Mouse (Mus musculus) hindbrain, embryonic 16.5 days (tissue): ENCODE measurements around the gene Tmem132a. TPM values are rescaled to one million over a fixed set of nuclear protein-coding genes. Genes with fewer than 3 reads are reported as not detected.

Experiments used
- ATAC-seq: fragments of 200-750 bp; cut with Nextera tagmentation; 2 replicates; pipeline ENCODE4 v1.8.0; 2017; ENCODE audit warnings: moderate TSS enrichment, moderate library complexity
- H3K27ac ChIP-seq: fragments of 300-500 bp; sonication (generic); 2 replicates; pipeline ENCODE4 v1.5.1; 2014; ENCODE audit warnings: low read depth, mild to moderate bottlenecking, control low read depth, low read length, moderate library complexity
- H3K27me3 ChIP-seq: fragments of 300-500 bp; sonication (generic); replicated peaks from 2 replicates; pipeline ENCODE4 v1.6.1; 2014; ENCODE audit warnings: low read length; ENCODE audit not compliant: control insufficient read depth, insufficient read depth
- H3K36me3 ChIP-seq: fragments of 300-500 bp; sonication (generic); 2 replicates; pipeline ENCODE4 v1.6.1; 2014; ENCODE audit warnings: mild to moderate bottlenecking, low read length, moderate library complexity, mixed read lengths; ENCODE audit not compliant: control insufficient read depth, insufficient read depth
- H3K4me1 ChIP-seq: fragments of 300-500 bp; sonication (generic); 2 replicates; pipeline ENCODE4 v1.6.1; 2014; ENCODE audit warnings: low read depth, low read length; ENCODE audit not compliant: control insufficient read depth, insufficient read depth
- H3K4me2 ChIP-seq: fragments of 300-500 bp; sonication (generic); 2 replicates; pipeline ENCODE4 v1.6.1; 2014; ENCODE audit warnings: mild to moderate bottlenecking, low read length, control low read depth, moderate library complexity
- H3K4me3 ChIP-seq: fragments of 300-500 bp; sonication (generic); 2 replicates; pipeline ENCODE4 v1.5.1; 2014; ENCODE audit warnings: mild to moderate bottlenecking, low read length, control low read depth, moderate library complexity
- H3K9ac ChIP-seq: fragments of 300-500 bp; sonication (generic); 2 replicates; pipeline ENCODE4 v1.6.1; 2014; ENCODE audit warnings: low read depth, mild to moderate bottlenecking, control low read depth, low read length, moderate library complexity
- H3K9me3 ChIP-seq: fragments of 300-500 bp; sonication (generic); 2 replicates; pipeline ENCODE4 v1.6.1; 2014; ENCODE audit warnings: mild to moderate bottlenecking, low read length, moderate library complexity; ENCODE audit not compliant: control insufficient read depth
- WGBS: fragments of 180-500 bp; shearing (Covaris S2); extraction: QIAGEN DNeasy Blood & Tissue Kit; methylation state at CpG from one replicate; pipeline ENCODE4 v1.1.7; 2014; 5-methylcytosine and 5-hydroxymethylcytosine counted together
- polyA plus RNA-seq: library from polyadenylated mRNA; unstranded; fragments of >200 nt; fragmentation: Nextera tagmentation; extraction: Ambion mirVana; gene quantifications from 2 replicates; pipeline ENCODE4 v1.2.1, GENCODE M21; 2015

Tmem132a gene
- polyA plus RNA-seq, 1 experiment from 2014 or later = 180 TPM

GRCm38 (mm10) chr19:10841721-10842626 lies 27.8 kb downstream of the Tmem132a start:
- 53% methylated on average over 16 of the region's 16 CpGs for WGBS
- no peak overlapping the region for H3K4me2 ChIP-seq
- H3K4me3 ChIP-seq = no peak overlapping the region
- ATAC-seq = no peak
- no peak overlapping the region for H3K9ac ChIP-seq
- H3K36me3 ChIP-seq = no peaks in the 10 kb centered on the region
- H3K4me1 ChIP-seq = no peaks in the 10 kb centered on the region; the same call in 1 of the 2 replicates
- no peaks in the 10 kb centered on the region for H3K9me3 ChIP-seq
- no peaks in the 10 kb centered on the region for H3K27me3 ChIP-seq
- no peak overlapping the region for H3K27ac ChIP-seq

DNA sequence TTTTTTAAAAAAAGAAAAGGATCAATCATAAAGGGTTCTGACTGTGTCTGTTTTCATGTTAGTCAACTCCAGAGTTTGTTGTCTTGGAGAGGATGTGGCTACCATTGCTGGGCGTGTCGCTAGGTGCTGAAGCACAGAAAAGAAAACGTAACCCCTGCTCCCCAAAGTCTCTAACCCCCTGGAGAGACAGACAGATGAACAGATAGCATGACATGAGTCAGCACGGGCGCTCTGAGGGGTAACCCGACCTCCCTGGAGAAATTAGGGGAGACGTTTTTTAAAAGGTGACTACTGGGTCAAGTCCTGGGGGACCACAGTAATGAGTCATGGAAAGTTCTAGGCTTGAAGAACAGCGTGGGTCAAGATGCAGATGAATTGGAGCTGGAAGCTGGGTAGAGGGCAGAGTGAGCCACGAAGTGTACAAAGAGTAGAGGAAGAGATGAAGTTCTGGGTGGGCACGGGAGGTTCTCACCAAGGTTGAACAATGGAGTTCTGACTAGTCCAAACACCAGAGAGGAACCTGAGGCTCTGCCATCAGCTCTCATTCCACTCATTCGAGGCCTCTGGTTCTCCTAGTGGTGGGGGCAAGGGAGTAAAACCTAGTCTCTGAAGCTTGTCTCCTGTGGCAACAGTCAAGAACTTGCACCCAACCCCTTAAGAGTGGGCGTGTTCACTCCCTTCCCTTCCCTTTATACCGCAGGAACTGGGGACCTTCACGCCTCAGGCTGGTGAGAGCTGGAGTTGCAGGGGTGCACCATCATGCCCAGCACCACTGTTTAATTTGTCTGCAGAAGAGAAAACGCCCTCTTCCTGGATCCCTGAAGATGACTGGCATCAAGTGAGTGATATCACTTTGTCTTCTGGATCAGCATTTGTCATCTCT lies 30.5 kb downstream of the Tmem132a start, which contains the start of gene Slc15a3:
Gene Slc15a3, plus strand, starts transcription at position 718 of the 883 bp plus-strand sequence.
- H3K4me2 ChIP-seq = no peak within 1 kb of the TSS
- 82% methylated on average over 15 of the region's 15 CpGs for WGBS
- ATAC-seq = no peak
- H3K36me3 ChIP-seq = no peaks in the 10 kb centered on the region
- no peaks in the 10 kb centered on the region for H3K4me1 ChIP-seq
- no peaks in the 10 kb centered on the region for H3K27me3 ChIP-seq
- no peak within 1 kb of the TSS for H3K4me3 ChIP-seq
- no peak within 1 kb of the TSS for H3K27ac ChIP-seq
- no peak within 1 kb of the TSS for H3K9ac ChIP-seq
- H3K9me3 ChIP-seq = no peaks in the 10 kb centered on the region; the same call in 1 of the 2 replicates

- 70% methylated on average over 3 of the region's 3 CpGs for WGBS
- no peak overlapping the region for H3K4me3 ChIP-seq
- no peak overlapping the region for H3K27ac ChIP-seq
- H3K9ac ChIP-seq = no peak overlapping the region
- H3K36me3 ChIP-seq = no peaks in the 10 kb centered on the region
- H3K27me3 ChIP-seq = no peaks in the 10 kb centered on the region
- no peak for ATAC-seq
- no peaks in the 10 kb centered on the region for H3K4me1 ChIP-seq
- H3K4me2 ChIP-seq = no peak overlapping the region
- H3K9me3 ChIP-seq = no peaks in the 10 kb centered on the region; the same call in 1 of the 2 replicates
Measured at GRCm38 (mm10) chr19:10835671-10836070, 34.1 kb downstream of the Tmem132a start.

DNA sequence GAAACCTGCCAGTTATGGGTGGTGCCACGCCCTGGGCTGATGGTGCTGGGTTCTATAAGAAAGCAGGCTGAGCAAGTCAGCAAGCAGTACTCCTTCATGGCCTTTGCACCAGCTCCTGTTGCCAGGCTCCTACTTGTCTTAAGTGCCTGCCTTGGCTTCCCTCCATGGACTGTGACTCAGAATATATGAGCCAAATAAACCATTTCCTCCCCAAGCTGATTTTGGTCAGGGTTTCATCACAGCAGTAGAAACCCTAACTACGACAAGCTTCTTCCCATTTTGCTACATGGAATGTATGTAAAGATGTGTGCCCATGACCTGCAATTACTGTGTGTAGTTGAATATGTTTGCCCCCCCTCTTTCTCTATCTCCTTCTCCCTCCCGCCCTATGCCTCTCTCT lies 36.1 kb downstream of the Tmem132a start:
- Histone ChIP-seq H3K27me3 (no peaks in the 10 kb centered on the region), H3K4me2 (no peak overlapping the region), H3K9me3 (no peaks in the 10 kb centered on the region; the same call in 1 of the 2 replicates), H3K4me3 (no peak overlapping the region), H3K9ac (no peak overlapping the region), H3K4me1 (no peaks in the 10 kb centered on the region), H3K36me3 (no peaks in the 10 kb centered on the region), H3K27ac (no peak overlapping the region)
- 74% methylated on average over 3 of the region's 3 CpGs for WGBS
- ATAC-seq = no peak

DNA sequence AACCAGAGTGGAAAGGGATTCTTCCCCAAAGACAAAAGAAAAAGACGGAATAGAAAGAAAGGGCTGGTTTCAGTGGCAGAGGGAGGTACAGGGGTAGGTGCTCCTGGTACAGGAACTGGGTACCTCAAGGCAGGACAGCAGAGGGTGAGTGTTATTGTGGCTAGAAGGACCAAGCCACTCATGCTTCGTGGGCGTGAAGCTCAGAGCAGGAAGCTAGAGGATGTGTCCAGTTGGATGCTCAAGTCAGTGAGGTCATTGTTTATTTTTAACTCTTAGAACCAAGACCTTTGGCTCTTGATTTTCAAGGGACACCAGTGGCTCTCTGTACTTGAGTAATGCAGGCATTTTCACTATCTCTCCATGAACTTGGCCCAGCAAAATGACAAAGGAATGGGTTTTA lies 37.7 kb downstream of the Tmem132a start:
- H3K4me2 ChIP-seq = no peak overlapping the region
- WGBS = 76% methylated on average over 3 of the region's 3 CpGs
- H3K4me1 ChIP-seq = no peaks in the 10 kb centered on the region
- no peaks in the 10 kb centered on the region for H3K36me3 ChIP-seq
- H3K27me3 ChIP-seq = no peaks in the 10 kb centered on the region
- no peak overlapping the region for H3K27ac ChIP-seq
- no peaks in the 10 kb centered on the region; the same call in 1 of the 2 replicates for H3K9me3 ChIP-seq
- ATAC-seq = no peak
- no peak overlapping the region for H3K9ac ChIP-seq
- no peak overlapping the region for H3K4me3 ChIP-seq

DNA sequence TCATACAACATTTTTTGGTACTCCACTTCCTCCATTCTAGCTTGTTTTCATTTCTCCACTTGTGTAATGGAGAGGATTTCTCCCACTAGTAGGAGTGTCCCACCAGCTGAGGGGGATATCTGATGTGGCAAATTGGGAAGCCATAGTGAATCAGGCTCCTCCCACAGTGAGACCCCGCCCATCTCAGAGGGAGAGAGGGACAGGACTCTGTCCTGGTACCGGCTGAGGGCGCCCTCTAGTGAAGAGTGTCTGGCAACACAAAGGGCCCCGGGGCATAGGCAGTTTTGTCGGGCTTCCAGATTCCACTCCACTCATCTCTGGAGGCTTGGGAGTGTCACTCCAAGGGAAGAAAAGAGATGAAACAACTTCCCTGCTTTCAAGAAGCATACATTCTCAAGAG lies 38.3 kb downstream of the Tmem132a start:
- Histone ChIP-seq H3K9ac (no peak overlapping the region), H3K27ac (no peak overlapping the region), H3K4me2 (no peak overlapping the region), H3K4me1 (no peaks in the 10 kb centered on the region), H3K27me3 (no peaks in the 10 kb centered on the region), H3K9me3 (no peaks in the 10 kb centered on the region; the same call in 1 of the 2 replicates), H3K36me3 (no peaks in the 10 kb centered on the region), H3K4me3 (no peak overlapping the region)
- 9% methylated on average over 5 of the region's 5 CpGs for WGBS
- ATAC-seq = 0 out of 2 replicates have a peak, but pooled peaks have one; percentile 27

DNA sequence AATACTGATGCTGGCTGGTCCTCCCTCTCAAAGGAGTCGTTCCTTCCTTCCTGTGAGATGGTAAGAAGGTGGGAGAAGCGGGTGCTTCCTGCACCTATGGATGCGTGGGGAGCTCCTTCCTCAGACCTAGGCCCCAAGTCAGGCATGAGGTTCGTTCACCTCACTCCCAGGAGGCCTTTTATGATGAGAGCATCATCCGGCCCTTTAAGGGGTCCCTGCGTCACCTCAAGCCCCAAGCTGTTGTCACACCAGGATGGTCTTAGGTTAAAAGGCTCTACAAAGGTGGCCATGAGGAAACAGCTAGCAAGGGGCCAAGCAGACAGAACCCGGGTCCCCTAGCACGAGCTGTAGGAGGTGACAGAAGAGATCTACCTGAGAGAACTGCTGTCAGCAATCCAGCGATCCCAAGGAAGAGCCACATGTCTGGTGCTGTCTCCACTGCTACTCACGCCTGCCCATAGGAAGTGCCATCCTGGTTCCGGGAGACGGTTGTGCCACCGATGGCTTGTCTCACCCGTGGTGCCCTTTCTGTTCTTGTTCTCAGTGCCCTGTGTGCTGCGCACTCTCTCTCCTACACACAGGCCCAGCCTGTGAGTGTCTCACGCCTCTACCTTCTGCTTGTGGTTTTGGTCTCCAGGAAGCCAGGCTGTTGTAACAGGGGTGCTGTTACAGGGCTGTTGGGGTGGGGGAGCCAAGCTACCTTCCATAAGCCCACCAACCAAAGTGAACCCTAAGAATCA lies 40.1 kb downstream of the Tmem132a start, which contains the start of gene Cd6:
Gene Cd6, minus strand, starts transcription at position 623 of the 740 bp plus-strand sequence.
- H3K27me3 ChIP-seq = no peaks in the 10 kb centered on the region
- H3K36me3 ChIP-seq = no peaks in the 10 kb centered on the region
- H3K4me3 ChIP-seq = no peak within 1 kb of the TSS
- no peak for ATAC-seq
- WGBS = 92% methylated on average over 16 of the region's 16 CpGs
- no peaks in the 10 kb centered on the region for H3K9me3 ChIP-seq
- no peaks in the 10 kb centered on the region for H3K4me1 ChIP-seq
- no peak within 1 kb of the TSS for H3K9ac ChIP-seq
- no peak within 1 kb of the TSS for H3K4me2 ChIP-seq
- H3K27ac ChIP-seq = no peak within 1 kb of the TSS

GRCm38 (mm10) chr19:10828321-10828720 lies 41.4 kb downstream of the Tmem132a start:
- ATAC-seq = no peak
- H3K36me3 ChIP-seq = no peaks in the 10 kb centered on the region
- no peak overlapping the region for H3K27ac ChIP-seq
- no peaks in the 10 kb centered on the region for H3K9me3 ChIP-seq
- H3K9ac ChIP-seq = no peak overlapping the region
- 93% methylated on average over 5 of the region's 5 CpGs for WGBS
- H3K4me1 ChIP-seq = no peaks in the 10 kb centered on the region
- no peak overlapping the region for H3K4me2 ChIP-seq
- H3K4me3 ChIP-seq = no peak overlapping the region
- no peaks in the 10 kb centered on the region for H3K27me3 ChIP-seq
